Mouse (Mus musculus) cerebellum, postnatal 10 days (tissue): ENCODE data around the gene Taf9.

Source experiments
- DNase-seq, 2 experiments: peaks; one replicate each; pipeline ENCODE4 v3.0.0; 2021; ENCODE audit warnings: mixed read lengths in 2 of 2

Gene Taf9

DNA sequence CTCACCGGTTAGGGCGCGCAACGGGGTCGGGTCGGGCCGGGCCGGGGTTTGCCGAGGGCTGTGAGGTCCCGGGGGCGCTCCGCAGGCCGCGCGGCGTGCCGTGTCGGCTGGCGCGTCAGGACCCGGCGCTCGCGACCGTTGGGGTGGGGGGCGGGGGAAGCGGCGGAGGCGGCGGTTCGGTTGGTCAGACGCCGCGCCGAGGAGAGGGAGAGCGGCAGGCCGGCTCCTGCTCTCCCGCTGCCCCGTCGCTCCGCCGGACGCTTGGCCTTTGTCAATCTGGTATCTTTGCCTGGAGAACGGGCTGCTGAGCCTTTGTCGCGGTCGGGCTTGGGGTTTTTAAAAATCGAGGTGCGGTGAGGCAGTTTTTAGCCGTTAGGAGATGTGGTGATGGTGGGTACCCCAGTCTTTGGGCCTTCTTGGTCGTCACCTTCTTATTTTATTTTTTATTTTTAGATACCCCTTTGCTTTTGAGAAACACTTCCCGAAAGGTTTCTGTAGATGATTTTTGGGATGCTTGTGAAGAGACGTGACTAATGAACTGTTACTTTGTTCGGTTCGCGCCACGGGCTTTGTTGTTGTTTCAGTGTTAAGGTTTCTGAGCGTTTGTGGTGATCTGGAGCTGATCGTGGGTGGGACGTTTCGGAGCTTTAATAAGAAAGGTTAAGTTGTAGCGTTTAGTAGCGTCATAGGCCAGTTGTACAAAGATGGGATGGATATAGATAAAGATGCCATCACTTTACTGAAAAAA lies at the start of gene Taf9:
Gene Taf9, plus strand, starts transcription at position 141 of the 748 bp plus-strand sequence.
- no peak for DNase-seq

DNA sequence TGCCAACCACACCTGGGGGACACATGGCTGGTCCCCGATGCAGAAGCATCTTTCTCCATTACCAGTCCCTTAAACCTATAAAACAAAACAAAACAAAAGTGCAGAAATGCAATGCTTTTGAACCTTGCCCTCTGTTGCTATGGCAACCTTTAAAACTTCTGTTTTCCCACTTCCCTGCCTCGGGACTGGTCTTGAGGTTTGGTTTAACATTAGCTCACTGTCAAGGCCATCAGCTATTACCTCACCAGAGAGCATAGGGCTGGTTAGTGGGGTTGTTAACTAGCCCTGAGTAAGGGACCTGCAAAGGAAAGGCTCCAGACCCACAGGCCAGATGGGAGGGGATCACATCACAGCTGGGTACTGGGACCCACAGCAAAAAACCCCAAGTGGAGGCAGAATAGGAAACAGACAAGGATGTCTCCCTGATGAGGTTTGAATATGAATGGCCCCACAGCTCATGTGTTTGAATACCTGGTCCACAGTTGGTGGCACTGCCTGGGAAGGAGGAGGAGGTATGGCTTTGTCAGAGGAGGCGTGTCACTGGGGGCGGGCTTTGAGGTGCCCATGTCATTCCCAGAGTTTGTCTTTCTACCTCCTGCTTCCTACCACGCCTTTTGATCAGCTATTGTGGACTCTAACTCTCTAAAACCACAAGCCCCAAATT lies 49.0 kb upstream of the Taf9 start:
- no peak for DNase-seq

DNA sequence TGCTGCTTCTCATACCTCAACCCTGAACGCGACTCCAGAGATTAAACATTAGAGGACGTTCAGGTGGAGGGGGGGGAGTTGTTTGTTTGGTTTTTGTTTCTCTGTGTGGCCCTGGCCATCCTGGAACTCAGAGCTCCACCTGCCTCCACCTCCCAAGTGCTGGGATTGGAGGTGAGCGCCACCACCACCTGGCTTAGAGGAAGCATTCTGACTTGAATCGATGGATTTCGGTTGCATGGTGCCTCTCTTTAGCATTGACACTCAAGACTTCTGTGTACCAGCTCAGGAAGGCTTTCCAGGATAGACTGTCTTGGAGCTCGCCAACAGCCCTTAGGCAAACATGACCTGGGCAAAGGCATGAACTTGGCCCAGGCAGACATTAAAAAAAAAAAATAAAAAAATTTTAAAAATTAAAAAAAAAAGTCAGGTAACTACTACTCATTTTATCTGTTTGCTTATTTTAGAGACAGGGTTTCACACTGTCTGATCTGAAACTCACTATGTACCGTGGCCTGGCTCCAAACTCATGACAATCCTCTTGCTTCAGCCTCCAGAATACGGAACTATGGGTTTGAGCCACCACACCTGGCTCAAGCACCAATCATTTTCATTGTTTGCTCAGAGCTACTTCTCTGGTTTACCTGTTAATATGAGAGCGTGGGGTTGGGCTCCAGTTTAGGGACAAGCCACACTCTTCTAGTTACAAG lies 48.2 kb upstream of the Taf9 start:
- no peak for DNase-seq

DNA sequence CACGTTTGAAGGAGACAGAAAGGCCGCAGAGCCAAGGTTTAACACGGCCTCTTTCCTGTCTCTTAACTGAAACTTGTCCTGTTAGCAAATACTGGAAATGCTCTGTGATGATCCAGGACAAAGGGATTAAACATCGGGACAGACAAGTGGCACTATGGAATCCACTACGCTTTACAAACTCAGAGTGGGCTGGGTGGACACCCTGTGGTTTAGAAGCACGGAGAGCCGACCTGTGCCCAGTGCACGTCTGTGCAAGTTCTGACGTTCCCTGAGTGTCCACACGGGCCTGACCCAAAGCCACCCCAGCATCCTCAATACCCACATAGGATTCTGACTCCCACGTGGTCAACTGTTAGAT lies 47.7 kb upstream of the Taf9 start:
- DNase-seq: no peak

DNA sequence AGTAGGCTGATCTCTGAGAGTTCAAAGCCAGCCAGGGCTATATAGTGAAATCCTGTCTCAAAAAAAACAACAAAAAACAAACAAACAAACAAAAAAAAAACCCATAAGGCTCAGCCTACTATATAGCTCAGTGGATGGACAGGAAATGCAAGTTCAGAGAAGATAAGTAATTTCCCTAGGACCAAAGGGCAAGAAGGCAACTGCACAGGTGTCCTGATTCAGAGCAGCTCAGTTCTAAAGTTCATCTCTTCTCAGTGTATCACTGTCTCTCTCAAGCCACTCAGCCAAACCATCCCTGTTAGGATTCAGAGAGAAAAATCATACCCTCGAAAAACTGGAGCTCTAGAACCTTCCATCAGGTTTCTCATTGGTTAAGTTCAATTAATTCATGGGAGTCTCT lies 45.5 kb upstream of the Taf9 start:
- DNase-seq: no peak

DNA sequence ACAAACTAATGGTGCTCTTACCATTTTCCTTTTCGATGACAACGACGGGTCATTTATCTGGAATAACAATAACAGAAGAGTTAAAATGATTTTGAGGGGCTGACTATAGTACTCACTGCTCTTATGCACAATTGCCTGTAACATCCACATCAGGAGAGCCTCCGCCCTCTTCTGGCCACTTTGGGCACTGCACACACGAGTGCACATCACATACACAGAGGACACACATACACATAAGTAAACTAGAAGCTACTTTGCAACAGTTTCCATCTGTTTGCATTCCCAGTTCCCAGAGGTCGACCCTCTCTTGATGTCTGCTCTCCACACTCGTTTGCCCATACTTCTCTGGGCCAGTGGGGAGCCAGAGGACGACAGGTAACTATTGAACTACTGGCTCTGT lies 43.6 kb upstream of the Taf9 start:
- no peak for DNase-seq

DNA sequence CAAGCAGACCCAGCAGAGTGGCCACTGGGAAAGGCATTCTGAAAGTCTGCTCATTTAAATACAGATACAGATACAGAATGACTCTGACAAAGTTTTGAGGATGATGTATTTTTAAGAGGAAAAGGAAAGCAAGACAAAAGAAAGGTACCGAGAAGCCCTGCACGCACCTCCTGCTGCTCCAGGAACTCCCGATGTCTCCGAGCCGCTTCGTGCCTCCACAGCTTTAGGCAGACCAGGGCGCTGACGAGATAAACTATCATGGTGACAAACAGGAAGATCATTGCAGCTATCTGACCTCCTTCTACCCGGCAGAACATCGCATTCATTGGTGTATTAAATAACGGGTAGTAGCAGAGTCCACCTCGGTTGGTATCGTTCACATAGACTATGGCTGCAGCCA lies 40.1 kb upstream of the Taf9 start:
- DNase-seq: no peak

DNA sequence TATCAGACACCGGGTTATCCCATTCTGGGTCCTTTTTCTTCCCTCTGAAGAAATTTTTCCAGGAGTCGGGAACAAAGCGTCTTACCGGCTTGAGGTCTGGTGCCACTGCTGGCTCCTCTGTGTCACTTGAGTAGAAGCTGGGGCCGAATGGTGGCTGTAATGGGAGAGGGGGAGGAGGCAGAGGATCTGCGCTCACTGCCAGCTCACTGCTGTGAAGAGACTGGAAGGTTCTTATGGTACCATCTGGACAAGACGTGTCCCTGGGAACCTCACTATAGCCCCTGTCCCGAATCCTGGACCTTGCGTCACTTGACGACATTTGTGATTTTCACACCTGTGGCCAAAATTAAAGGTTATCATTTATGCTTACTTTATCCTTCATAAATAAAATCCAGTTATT lies 39.1 kb upstream of the Taf9 start:
- DNase-seq: peak; percentile 60 to 70

DNA sequence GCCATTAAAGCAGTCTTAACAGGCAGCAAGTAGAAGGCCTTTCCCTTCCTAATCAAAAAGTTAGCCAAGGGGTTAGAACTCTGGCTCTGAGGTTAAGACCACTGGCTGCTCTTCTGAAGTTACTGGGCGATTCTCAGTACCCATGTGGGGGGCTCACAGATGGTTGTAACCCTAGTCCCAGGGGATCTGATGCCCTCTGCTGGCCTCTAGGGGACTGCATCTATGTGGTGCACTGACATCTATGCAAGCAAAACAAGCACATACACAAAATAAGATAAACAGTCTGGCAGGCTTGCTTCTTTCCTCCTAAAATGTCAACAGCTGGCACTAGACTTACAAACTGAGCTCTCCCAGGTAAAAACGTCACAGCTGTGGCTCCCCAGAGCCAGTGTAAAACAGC lies 38.5 kb upstream of the Taf9 start:
- peak in 1 of 2 experiments; percentile 13 for DNase-seq

DNA sequence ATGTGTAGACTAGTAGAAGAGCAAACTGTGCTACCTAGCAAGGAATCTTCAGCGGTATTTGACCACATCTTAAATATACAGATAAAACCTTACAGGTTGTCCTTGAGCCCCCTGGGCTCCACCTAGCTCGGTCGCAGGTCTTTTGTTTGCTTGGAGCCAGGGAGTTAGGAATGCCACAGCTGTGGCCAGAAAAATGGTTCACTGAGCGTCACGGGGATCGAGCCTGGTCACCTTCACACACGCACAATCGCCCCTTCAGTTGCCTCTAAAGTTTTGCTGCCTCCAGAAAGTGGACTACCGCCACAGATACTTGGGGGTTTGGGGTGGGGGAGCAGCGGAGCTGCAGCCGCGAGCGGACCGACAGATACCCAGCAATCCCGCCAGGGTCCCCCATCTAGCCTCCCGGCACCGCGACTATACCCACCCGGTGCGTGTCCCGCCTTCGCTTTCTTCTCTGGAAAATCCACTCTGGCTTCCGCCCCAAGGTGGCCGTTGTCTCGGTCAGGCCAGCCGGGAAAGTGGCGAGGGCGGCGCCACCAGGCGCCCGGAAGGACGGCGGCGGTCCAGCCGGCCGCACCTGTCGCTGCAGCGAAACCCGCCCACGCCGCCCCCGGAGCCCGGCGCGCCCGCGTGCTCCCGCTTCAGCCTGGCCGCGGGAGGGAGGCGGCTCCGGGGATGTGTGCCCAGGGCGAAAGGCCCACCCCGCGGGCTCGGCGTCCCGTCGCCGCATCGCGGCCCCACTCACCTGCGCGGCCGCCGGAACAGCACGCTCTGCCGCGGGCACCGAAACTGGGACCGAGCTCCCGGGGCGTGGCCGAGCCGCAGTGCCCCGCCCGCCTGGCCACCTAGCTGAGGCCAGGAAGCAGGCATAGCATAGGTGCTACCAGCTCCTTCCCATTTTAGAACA lies 34.9 kb upstream of the Taf9 start, which contains the start of gene Marveld2:
Gene Marveld2, minus strand, starts transcription at position 791 of the 907 bp plus-strand sequence.
- peak; percentile 71 for DNase-seq

DNA sequence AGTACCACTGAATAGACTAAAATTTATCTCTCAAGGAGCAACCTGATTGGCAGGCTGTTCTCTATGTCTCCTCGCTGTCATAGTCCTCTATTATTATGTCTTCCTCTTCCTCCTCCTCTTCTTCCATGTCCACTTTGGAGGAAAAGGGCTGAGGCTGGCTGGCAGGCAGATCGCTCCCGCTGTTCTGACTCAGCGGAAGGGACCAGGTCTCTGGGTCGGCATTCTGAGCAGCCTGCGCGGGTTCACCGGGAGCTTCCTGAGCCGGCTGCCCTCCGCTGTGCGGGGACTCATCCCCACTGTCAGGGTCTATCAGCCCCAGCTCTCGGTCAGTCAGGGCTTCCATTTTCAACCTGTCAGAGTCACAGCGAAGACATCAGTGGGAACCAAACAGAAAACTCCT lies 33.8 kb upstream of the Taf9 start:
- no peak for DNase-seq

DNA sequence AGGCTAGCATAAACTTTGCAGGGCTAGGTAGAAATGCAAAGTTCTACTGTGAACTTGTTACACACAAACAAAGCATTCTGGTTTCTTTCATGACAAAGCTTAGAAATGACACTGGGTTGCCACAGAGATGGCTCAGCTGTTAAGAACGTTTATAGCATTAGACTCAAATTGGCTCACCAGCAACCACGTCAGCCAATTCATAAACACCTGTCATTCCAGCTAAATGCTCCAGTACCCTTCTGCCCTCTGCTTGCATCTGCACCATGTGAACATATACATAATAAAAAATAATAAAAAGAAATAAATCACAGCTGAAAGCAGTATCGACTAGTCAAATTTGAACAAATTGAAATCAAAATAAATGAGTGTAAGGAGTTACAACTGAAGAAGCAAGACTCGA lies 29.1 kb upstream of the Taf9 start:
- no peak for DNase-seq

DNA sequence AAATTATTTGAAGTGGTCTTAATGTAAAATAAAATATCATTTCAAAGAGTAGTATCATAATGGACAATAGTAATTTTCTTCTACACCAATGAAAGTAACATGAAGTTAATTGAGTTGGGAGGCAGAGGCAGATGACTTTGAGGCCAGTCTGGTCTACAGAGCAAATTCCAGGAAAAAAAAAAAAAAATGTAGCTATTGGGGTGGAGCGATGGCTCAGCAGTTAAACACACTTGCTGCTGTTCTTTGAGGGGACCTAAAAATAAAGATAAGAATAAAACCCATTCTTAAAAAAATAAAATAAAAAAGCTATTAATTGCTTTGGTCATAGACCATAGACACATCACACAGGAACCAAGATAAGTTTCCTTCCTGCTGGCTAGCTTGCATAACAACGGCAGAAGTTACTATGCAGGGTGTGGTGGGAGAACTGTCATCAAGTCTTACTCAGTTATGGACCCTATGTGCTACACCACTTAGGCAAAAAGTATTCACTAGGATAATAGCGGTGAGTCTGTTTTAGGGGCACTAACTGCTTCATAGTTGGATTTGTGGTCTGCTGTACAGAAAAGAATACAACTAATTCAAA lies 17.2 kb upstream of the Taf9 start:
- no peak for DNase-seq

DNA sequence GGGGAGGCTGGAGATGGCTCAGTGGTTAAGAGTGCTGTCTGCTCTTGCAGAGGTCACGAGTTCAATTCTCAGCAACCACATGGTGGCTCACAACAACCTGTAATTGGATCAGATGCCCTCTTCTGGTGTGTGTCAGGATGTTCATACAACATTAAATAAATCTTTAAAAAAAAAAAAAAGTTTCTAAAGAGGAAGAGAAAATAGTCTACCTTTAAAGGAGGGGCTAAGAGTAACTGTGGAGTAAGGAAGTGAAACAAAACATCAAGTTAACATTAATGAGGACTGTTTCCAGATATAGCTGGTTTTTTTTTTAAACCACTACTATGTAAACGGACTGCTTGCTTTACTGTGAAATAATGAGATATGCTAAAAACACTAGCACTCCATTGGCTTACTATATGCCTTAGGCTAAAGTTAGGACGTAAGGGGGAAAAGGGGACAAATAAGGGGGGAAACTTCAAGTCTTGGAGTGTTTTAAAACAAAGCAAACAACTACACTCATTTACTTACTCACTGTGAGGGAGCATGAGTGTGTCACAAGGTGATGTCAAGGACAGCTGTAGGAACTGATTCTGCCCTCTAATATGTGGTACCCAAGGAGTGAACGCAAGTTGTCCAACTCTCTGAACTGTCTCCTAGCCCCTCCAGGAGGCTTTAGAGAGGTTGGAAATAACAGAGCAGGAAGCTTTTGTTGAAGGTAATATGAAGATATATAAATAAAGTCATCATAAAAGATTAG lies 8.7 kb upstream of the Taf9 start:
- DNase-seq: no peak

DNA sequence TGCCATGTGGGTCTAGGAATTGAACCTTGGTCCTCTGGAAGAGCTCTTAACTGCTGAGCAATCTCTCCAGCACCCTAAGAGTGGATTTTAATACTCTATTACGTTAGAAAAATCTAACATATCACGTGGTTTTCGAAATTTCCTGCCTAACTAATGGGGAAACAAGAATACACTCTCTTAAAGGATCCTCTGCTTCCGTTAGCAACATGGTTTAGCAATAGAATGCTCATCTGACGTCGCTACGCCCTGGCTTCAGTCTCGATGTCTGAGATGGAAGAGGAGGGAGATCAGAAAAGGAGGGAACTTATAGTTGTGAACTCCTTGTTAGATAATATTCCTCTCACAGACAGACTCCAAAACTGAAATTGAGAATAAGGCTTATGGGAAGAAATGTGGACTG lies 3.2 kb upstream of the Taf9 start:
- DNase-seq: no peak

DNA sequence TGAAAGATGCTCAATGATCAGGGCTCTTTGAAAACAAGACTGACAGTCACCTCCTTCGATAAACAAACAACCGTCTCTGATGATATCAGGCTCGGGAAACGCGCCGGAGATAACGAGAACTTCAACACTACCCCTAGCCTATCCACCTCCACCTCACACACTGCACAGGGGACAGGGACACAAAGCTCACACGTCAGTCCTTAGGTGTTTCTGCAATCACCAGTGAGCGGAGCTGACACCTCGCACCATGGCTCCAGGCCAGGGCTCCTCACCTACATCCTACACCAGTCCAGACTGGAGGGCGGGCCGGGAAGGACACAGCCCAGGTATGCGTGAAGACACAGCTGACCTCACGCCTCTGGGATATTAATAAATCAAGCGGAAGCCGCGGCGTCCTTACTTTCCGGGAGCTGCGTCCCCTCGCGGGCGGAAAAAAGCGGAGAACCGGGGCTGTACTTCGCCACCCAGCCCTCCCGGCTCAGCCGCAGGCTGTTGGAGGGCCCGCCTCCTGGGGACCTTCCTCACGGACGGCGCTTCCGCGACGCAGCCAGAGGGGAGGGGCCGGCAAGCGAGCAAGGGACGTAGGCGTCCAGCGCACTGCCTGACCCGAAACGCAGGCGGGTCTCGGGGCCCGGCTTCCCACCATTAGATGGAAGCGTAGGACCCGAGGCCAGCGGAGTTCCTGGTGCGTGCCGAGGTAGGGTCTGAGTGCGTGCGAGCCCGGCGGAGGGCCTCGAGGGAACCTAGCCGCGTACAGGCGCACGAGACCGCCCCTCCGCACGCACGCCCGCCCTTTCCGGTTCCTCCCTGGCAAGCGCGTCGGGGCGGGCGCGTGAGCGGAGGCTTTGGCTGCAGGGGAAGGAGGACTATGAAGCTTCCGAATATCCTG lies 585 bp upstream of the Taf9 start, which contains the start of the genes Ak6 and Rad17:
Gene Ak6, plus strand, starts transcription at position 430 of the 889 bp plus-strand sequence.
Gene Rad17, minus strand, starts transcription at position 502 of the 889 bp plus-strand sequence.
- peak; percentile 96 to 98 for DNase-seq

DNA sequence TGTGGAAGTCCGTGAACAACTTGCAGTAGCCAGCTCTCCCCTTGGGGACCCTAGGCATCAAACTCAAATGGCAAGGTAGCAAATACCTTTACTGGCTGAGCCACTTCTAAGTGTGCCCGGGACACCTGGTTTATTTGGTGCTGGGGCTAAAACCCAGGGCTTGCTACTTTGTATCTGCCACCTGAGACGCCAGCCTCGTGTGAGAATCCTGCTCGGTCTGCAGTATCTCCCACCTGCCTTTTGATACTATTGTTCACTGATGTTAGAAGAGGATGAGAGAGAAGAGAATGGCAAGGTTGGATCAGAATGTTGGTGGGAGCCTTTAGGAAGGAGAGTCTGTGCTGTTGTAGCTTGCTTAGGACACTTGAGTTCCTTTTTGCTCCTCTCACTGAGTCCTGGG lies 6.7 kb downstream of the Taf9 start:
- DNase-seq: no peak

DNA sequence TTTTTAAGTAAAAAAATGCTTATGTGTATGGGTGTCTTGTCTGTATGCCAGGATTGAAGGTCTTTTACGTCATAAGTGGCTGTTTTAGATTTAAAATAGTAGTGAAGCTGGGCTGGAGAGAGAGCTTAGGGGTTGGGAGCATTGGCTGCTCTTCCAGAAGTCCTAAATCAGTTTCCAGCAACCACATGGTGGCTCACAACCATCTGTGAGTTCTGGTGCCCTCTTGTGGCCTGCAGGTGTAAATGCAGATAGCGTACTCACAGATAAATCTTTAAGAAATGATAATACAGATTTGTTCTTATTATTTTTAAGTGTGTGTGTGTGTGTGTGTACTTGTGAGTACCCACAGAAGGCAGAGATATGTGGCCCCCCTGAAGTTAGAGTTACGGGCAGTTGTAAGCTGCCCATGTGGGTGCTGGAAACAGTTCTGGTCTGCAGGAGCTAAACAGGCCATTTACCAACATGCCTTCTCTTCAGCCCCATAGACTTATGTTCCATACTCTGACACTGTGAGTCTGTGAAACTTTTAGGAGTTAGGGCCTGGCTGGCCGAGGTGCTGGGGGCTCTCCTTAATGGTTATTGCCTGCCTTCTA lies 8.6 kb downstream of the Taf9 start:
- DNase-seq: peak; percentile 75 to 83

DNA sequence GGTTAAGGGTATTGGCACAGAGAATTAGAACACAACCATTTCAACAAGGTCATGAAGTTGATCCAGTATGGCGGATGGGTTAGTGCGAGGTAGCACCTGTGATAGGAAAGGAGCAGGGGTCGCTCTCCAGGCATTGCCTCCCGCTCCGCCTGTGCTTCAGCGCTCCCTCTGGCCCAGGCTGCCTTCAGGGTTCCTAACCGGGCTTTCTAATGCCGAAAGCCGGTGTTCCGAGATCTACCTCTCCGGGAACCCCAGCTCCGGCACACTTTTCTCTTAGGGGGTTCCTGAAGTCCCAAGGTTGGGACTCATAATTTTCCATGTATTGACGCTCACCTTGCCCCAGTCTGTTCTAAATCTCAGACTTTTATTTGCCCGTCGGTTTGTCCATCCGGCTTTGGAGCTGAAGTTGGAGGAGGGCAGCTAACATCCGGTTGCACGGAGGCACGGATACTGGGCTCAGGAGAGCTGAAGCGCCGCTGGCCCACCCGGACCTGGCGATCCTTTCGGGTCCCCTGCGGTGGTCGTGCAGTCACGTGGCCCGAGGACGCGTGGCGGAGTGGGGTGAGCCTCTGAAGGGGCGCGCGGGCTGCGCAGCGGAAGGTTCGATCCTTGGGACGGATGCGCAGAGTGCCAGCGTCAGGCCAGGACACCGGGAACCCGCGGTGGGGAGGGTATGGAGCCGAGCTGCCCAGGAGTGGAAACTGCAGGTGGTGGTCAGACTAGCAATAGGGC lies 18.1 kb downstream of the Taf9 start, which contains the start of gene Ccdc125:
Gene Ccdc125, plus strand, starts transcription at position 427 of the 732 bp plus-strand sequence.
- DNase-seq: peak; percentile 53 to 57
